Mouse (Mus musculus): Measurements from ENCODE around the gene Arhgap40.

DNA sequence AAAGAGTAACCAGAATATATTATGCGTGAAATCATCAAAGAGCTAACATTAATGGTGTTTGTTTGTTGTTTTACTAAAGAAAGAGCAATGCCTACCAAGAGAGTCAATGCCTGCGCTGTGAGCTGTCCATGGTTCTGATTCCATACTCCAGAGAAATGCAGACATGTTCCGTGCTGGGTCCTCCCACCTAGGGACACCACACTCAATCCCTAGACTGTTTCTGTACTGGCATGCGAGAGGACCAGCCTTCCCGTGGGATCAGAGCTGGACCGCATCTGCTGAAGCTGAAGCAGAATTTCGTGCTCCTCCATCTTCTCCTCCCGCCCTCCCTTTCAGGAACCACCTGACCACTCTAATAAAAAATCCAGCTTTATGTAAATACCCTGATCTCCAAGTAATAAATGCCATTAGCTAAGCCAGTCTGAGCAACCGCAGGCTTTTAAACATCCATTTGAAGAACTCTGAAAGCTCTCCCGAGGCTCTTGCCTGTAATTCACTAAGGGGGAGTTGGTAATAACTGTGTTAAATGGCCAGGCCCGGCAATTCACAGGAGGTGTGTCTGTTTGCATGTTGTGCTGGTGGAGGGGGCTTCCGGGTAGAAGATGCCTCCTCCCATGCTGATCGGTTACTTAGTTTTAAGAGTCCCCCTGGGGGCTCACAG, 58.0 kb downstream of the Arhgap40 start:
- TF ChIP-seq POLR2A (IDR thresholded peaks at IDR 0.05; ENCODE audit: borderline replicate concordance, control insufficient read depth, low read depth, low read length): no peak
- no peak for TF ChIP-seq CTCF (IDR thresholded peaks at IDR 0.05; ENCODE audit: control insufficient read depth, insufficient read depth, low read length)

Measured in bone marrow, adult 2 months (tissue).